Mouse (Mus musculus) forebrain, embryonic 11.5 days (tissue): ENCODE measurements around the gene N4bp2. TPM values are rescaled to one million over a fixed set of nuclear protein-coding genes. Genes with fewer than 3 reads are reported as not detected.
"Not testable (repeated sequence)": the region's sequence is repeated elsewhere in the genome, so short reads cannot be mapped to it uniquely, and the experiment has no call there.

Experiments
- ATAC-seq: fragments of 200-750 bp; cut with Nextera tagmentation; replicated peaks from 2 replicates; pipeline ENCODE4 v1.8.0; 2017; ENCODE audit warnings: moderate TSS enrichment; ENCODE audit not compliant: low FRiP score
- DNase-seq: peaks from one replicate; pipeline ENCODE4 v3.0.0-alpha.2; 2017; ENCODE audit warnings: low spot score
- H3K27ac ChIP-seq: fragments of 300-500 bp; sonication (generic); 2 replicates; pipeline ENCODE4 v1.5.1; 2014; ENCODE audit warnings: low read depth, low read length
- H3K27me3 ChIP-seq: fragments of 300-500 bp; sonication (generic); 2 replicates; pipeline ENCODE4 v1.6.1; 2014; ENCODE audit warnings: mild to moderate bottlenecking, low read length, mixed read lengths; ENCODE audit not compliant: control insufficient read depth, insufficient read depth
- H3K36me3 ChIP-seq: fragments of 300-500 bp; sonication (generic); 2 replicates; pipeline ENCODE4 v1.6.1; 2014; ENCODE audit warnings: mild to moderate bottlenecking, low read length, moderate library complexity, mixed read lengths; ENCODE audit not compliant: control insufficient read depth, insufficient read depth
- H3K4me1 ChIP-seq: fragments of 300-500 bp; sonication (generic); replicated peaks from 2 replicates; pipeline ENCODE4 v1.6.1; 2014; ENCODE audit warnings: low read length, mixed read lengths; ENCODE audit not compliant: control insufficient read depth, insufficient read depth
- H3K4me2 ChIP-seq: fragments of 300-500 bp; sonication (generic); 2 replicates; pipeline ENCODE4 v1.6.1; 2014; ENCODE audit warnings: low read depth, mild to moderate bottlenecking, low read length, moderate library complexity, mixed read lengths; ENCODE audit not compliant: severe bottlenecking
- H3K4me3 ChIP-seq: fragments of 300-500 bp; sonication (generic); 2 replicates; pipeline ENCODE4 v1.5.1; 2014; ENCODE audit warnings: low read depth, low read length
- H3K9ac ChIP-seq: fragments of 300-500 bp; sonication (generic); 2 replicates; pipeline ENCODE4 v1.6.1; 2014; ENCODE audit warnings: low read length
- H3K9me3 ChIP-seq: fragments of 300-500 bp; sonication (generic); 2 replicates; pipeline ENCODE4 v1.6.1; 2016; ENCODE audit warnings: low read length, mixed read lengths; ENCODE audit not compliant: control insufficient read depth
- WGBS: fragments of 180-500 bp; shearing (Covaris S2); extraction: QIAGEN DNeasy Blood & Tissue Kit; methylation state at CpG from one replicate; pipeline ENCODE4 v1.1.7; 2014; 5-methylcytosine and 5-hydroxymethylcytosine counted together
- polyA plus RNA-seq: library from polyadenylated mRNA; unstranded; fragments of >200 nt; fragmentation: Nextera tagmentation; extraction: Ambion mirVana; gene quantifications from 2 replicates; pipeline ENCODE4 v1.2.1, GENCODE M21; 2014

Gene N4bp2
- polyA plus RNA-seq, 1 experiment from 2014 or later = 56.3 TPM

DNA sequence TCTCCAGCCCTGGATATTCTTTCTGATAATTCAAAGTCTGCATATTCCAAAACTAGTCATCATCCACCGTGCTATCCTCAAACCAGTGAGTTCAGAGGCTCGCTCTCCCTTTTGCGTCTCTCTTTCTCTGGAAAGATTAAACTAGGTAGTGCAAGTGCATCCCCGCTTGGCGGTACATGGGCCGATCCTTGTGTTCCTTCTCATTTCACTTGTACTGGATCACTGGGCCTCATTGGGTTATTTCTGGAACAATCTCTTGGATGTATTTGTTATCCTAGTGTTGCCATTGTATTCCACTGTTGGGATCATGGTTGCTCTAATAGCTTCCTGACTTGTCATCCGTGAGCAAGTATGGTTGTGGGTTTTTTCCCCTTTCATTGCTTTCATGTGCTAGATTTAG lies 6.7 kb downstream of the N4bp2 start:
- whole genome bisulfite sequencing = 96% methylated on average over 7 of the region's 7 CpGs
- no peak overlapping the region for H3K4me3 ChIP-seq
- ATAC-seq (no peak), DNase-seq (no peak)
- H3K27ac ChIP-seq = no peak overlapping the region
- H3K4me1 ChIP-seq = no peaks in the 10 kb centered on the region
- H3K9ac ChIP-seq = no peak overlapping the region
- no peak overlapping the region for H3K4me2 ChIP-seq
- no peaks in the 10 kb centered on the region for H3K36me3 ChIP-seq
- no peaks in the 10 kb centered on the region for H3K9me3 ChIP-seq
- no peaks in the 10 kb centered on the region for H3K27me3 ChIP-seq

DNA sequence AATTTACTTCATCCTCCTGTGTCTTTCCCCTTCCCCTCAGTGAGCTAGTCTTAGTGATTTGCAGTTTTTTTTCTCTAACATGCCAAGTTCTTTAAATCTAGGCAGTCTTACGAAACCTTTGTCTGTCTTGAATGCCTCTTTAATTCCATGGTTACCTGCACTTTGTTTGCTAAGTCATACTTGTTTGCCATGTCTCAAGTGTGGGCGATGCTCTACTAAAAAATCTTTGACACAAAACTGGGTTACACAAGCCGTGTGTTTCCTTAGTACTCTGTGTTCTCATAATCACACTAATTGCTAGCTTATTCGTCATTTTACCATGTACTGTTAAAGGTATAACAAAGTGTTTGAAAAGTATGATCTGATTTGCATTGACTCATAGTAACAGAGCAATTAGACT lies 7.2 kb downstream of the N4bp2 start:
- no peaks in the 10 kb centered on the region; the same call in 1 of the 2 replicates for H3K36me3 ChIP-seq

DNA sequence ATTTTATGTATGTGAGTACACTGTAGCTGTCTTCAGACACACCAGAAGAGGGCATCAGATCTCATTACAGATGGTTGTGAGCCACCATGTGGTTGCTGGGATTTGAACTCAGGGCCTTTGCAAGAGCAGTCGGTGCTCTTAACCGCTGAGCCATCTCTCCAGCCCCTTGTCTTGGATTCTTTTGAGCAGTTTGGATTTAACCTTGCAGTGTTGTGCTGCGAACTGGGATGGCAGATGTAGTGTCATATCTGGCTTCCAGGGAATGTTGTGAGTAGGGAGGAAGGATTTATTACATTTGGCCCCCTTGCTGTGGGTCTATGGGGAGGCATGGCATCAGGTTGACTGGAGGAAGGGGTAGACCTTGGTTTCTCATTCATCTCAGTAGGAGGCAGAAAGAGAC lies 10.6 kb downstream of the N4bp2 start:
- not testable (repeated sequence) for H3K9ac ChIP-seq, H3K4me3 ChIP-seq, H3K9me3 ChIP-seq, H3K36me3 ChIP-seq, H3K27ac ChIP-seq, ATAC-seq, H3K27me3 ChIP-seq, DNase-seq, H3K4me1 ChIP-seq, H3K4me2 ChIP-seq
- 97% methylated on average over 3 of the region's 3 CpGs for WGBS

More for the DNA sequence above, 7.2 kb downstream of the N4bp2 start:
- 85% methylated on average over 4 of the region's 4 CpGs for WGBS
- Histone ChIP-seq H3K9ac (no peak overlapping the region), H3K9me3 (no peaks in the 10 kb centered on the region), H3K4me3 (no peak overlapping the region), H3K27ac (no peak overlapping the region), H3K4me2 (no peak overlapping the region), H3K27me3 (no peaks in the 10 kb centered on the region), H3K4me1 (no peaks in the 10 kb centered on the region)
- DNase-seq (no peak), ATAC-seq (no peak)

DNA sequence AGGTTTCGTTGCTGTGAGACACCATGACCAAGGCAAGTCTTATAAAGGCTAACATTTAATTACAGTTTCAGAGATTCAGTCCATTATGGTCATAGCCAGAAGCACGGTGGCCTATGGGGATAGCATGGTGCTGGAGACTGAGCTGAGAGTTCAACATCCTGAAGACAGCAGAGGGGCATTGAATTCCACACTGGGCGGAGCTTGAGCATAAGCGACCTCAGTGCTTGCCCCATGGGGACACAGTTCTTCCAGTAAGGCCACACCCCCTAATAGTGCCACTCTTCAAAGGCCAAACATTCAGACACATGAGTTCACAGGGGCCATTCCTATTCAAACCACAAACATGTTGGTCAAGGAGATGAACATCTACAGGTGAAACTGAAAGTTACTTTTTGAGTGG lies 12.8 kb downstream of the N4bp2 start:
- Histone ChIP-seq H3K9ac (no peak overlapping the region), H3K27ac (no peak overlapping the region), H3K4me3 (no peak overlapping the region), H3K4me2 (no peak overlapping the region), H3K4me1 (0 out of 2 replicates have a peak, but pooled peaks cover 2% of the 10 kb centered on the region), H3K9me3 (no peaks in the 10 kb centered on the region), H3K27me3 (no peaks in the 10 kb centered on the region), H3K36me3 (no peaks in the 10 kb centered on the region; the same call in 1 of the 2 replicates)
- ATAC-seq = no peak
- DNase-seq = no peak
- 88% methylated on average over 4 of the region's 4 CpGs for WGBS

DNA sequence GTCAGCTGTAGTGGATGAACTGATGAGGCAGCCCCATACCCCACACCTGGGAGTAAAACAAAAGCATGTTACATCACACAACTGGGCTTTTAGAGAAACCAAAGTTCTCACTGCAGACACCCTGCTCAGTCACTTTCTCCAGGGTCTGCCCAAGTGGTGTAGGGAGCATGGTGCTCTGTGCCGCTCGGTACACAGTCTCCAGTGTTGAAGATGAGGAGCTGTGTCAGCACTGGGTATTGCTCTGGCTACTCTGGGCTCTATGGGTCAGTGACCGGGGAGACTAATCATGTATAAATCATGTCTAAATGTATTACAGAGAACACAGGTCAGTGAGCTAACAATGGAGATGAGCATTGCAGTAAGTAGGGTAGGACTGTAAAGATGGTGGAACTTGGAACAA lies 13.6 kb downstream of the N4bp2 start:
- Histone ChIP-seq H3K27ac (no peak overlapping the region), H3K4me2 (no peak overlapping the region), H3K4me3 (no peak overlapping the region), H3K4me1 (0 out of 2 replicates have a peak, but pooled peaks cover 2% of the 10 kb centered on the region), H3K36me3 (no peaks in the 10 kb centered on the region; the same call in 1 of the 2 replicates), H3K27me3 (no peaks in the 10 kb centered on the region), H3K9ac (no peak overlapping the region), H3K9me3 (no peaks in the 10 kb centered on the region)
- DNase-seq (no peak), ATAC-seq (no peak)
- 91% methylated on average over 3 of the region's 3 CpGs for WGBS

DNA sequence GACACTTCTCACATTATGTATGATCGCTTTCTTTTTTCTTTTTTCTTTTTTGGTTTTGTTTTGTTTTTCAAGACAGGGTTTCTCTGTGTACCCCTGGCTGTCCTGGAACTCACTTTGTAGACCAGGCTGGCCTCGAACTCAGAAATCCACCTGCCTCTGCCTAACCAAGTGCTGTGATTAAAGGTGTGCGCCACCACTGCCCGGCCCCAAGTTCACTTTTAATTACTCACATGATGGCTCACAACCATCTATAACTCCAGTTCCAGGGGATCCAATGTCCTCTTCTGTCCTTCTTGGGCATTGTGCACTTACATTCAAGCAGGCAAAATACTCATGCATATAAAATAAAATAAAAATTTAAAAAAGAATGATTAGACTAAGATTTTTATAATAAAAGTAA lies 15.7 kb downstream of the N4bp2 start:
- H3K4me1 ChIP-seq, H3K27me3 ChIP-seq, H3K27ac ChIP-seq, H3K4me3 ChIP-seq, H3K9me3 ChIP-seq, H3K36me3 ChIP-seq, H3K9ac ChIP-seq, ATAC-seq, DNase-seq, H3K4me2 ChIP-seq: not testable (repeated sequence)
- WGBS = 90% methylated on average over 4 of the region's 4 CpGs

DNA sequence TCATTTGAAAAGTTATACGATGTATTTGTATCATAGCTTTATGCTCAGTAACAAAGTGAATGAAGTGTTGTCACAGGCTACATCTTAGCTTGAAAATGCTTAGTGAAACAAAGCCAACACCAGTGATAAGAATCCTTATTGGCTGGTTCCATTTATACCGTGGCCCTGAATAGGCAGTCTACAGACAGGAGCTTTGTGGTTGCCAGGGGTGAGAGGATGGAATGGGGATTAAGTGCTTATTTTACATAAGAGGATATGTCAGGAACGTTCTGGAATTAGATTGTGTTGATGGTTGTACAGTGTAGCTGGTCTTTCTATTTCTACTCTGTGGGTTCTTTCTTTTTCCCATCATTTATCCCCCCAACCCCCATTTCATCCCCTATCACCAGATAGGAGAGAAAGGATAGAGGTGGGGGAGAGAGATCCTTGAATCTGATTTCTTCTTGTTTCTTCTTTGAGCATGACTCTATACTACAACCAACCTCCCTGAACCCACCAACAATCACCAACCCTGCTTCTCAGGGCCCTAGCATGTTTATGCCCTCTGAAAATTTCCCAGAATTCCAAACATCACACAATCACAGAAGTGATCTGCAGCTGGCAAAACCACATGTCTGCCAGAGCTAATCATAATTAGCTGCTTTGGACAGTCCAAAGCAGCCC lies 16.2 kb downstream of the N4bp2 start:
- no peak overlapping the region for H3K9ac ChIP-seq
- H3K27me3 ChIP-seq = no peaks in the 10 kb centered on the region
- no peak for DNase-seq
- no peaks in the 10 kb centered on the region for H3K9me3 ChIP-seq
- peak overlapping the region; percentile 1; the same call in 1 of the 2 replicates for H3K27ac ChIP-seq
- 39% methylated on average over 3 of the region's 3 CpGs for WGBS
- no peak overlapping the region for H3K4me2 ChIP-seq
- 0 out of 2 replicates have a peak, but pooled peaks cover 2% of the 10 kb centered on the region for H3K4me1 ChIP-seq
- no peak overlapping the region for H3K4me3 ChIP-seq
- H3K36me3 ChIP-seq = no peaks in the 10 kb centered on the region; the same call in 1 of the 2 replicates
- ATAC-seq = 0 out of 2 replicates have a peak, but pooled peaks have one; percentile 44

DNA sequence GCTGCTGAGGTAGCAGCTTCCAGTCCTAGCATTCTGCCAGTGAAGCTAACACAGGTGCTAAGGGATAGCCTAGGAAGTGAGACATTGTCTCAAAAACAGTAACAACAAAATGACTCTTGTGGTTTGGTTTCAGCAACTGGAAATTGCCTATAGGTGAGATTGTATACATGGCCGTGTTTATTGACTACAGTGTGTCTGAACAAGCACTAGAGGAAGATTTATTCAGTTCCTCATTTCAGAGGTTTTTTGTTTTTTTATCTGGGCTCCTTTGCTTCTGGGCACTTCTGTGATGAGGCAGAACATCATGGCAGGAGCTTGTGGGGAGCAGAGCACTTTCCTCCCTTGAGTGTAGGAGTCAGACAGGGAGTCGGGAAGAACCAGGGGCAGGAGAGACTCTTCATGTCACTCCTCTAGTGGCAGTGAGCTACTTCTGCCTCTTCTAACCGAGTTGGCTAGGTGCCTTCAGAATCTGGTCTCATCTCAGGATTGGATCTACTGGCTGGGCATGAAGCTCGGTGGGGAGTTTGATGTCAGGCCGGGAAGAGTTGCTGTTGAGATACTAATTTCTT lies 17.9 kb downstream of the N4bp2 start:
- H3K36me3 ChIP-seq = no peaks in the 10 kb centered on the region; the same call in 1 of the 2 replicates
- 83% methylated on average over 5 of the region's 5 CpGs for WGBS
- no peak for DNase-seq

More for the DNA sequence above, 17.9 kb downstream of the N4bp2 start:
- Histone ChIP-seq H3K9ac (no peak overlapping the region), H3K4me2 (no peak overlapping the region), H3K4me1 (0 out of 2 replicates have a peak, but pooled peaks cover 2% of the 10 kb centered on the region), H3K4me3 (no peak overlapping the region), H3K27ac (no peak overlapping the region), H3K27me3 (no peaks in the 10 kb centered on the region), H3K9me3 (no peaks in the 10 kb centered on the region)
- no peak for ATAC-seq
